Mouse (Mus musculus): ENCODE results near the gene Clec12a. TPM values are rescaled to one million over a fixed set of nuclear protein-coding genes. Genes with fewer than 3 reads are reported as not detected.

The Clec12a gene
- polyA plus RNA-seq, 1 experiment: not detected

GRCm38 (mm10) chr6:129383466-129383865 is 41.0 kb downstream of the Clec12a start:
- Histone ChIP-seq H3K27me3 (ENCODE audit: control insufficient read depth, insufficient read depth, insufficient read length) (no peaks in the 10 kb centered on the region), H3K4me3 (no peak overlapping the region), H3K4me2 (ENCODE audit: low read depth) (no peak overlapping the region), H3K79me2 (ENCODE audit: control insufficient read depth, insufficient read depth) (no peaks in the 10 kb centered on the region), H3ac (ENCODE audit: control insufficient read depth, insufficient read length) (no peak overlapping the region), H3K36me3 (ENCODE audit: control insufficient read depth, insufficient read depth) (no peaks in the 10 kb centered on the region)
- TF ChIP-seq MYOD1 (IDR thresholded peaks at IDR 0.05; ENCODE audit: control insufficient read depth in 1 of 3, insufficient read length in 2 of 3, low read depth in 2 of 3) (peak in 1 of 3 experiments; percentile 12), SRF (IDR thresholded peaks at IDR 0.05; ENCODE audit: control insufficient read depth, insufficient read length, low read depth) (no peak), TCF12 (IDR thresholded peaks at IDR 0.05; ENCODE audit: insufficient read depth, poor library complexity, severe bottlenecking) (no peak), CEBPB (IDR thresholded peaks at IDR 0.05; ENCODE audit: insufficient read depth, poor library complexity, severe bottlenecking) (no peak), USF1 (IDR thresholded peaks at IDR 0.05; ENCODE audit: low read depth) (peak; percentile 73), TCF3 (IDR thresholded peaks at IDR 0.05; ENCODE audit: insufficient read length, low read depth) (no peak), POLR2AphosphoS2 (IDR thresholded peaks at IDR 0.05; ENCODE audit: insufficient read length, low read depth) (no peak), REST (IDR thresholded peaks at IDR 0.05; ENCODE audit: insufficient read depth, insufficient read length) (no peak)

DNA sequence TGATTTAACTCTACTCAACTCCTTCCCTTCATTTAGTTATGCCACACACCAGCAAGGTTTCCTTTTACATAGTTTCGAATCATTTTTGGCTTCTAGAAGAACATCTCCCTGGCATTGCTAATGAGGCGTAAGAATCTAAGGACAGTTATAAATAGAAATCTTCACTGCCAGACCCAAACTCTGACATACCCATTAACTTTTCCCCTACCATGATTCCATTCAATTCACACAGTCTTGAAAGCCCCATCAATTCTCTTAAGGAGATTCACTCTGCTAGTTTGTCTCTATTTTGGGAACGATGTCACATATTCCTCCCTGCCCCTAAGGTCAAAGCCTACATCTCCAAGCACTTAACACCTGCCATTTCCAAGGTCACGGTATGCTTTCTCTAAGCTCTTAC is 42.5 kb downstream of the Clec12a start:
- Histone ChIP-seq H3K4me2 (ENCODE audit: low read depth) (no peak overlapping the region), H3ac (ENCODE audit: control insufficient read depth, insufficient read length) (no peak overlapping the region), H3K27me3 (ENCODE audit: control insufficient read depth, insufficient read depth, insufficient read length) (no peaks in the 10 kb centered on the region), H3K79me2 (ENCODE audit: control insufficient read depth, insufficient read depth) (no peaks in the 10 kb centered on the region), H3K36me3 (ENCODE audit: control insufficient read depth, insufficient read depth) (no peaks in the 10 kb centered on the region), H3K4me3 (no peak overlapping the region)
- no peak for TF ChIP-seq POLR2AphosphoS2 (IDR thresholded peaks at IDR 0.05; ENCODE audit: insufficient read length, low read depth)
- TF ChIP-seq POLR2A (IDR thresholded peaks at IDR 0.05; ENCODE audit: insufficient read length, low read depth): no peak
- no peak for TF ChIP-seq MAX (IDR thresholded peaks at IDR 0.05; ENCODE audit: low read depth)
- no peak for TF ChIP-seq REST (IDR thresholded peaks at IDR 0.05; ENCODE audit: insufficient read depth, insufficient read length)
- no peak for TF ChIP-seq MYOD1 (IDR thresholded peaks at IDR 0.05; ENCODE audit: control insufficient read depth in 1 of 3, insufficient read length in 2 of 3, low read depth in 2 of 3)
- no peak for TF ChIP-seq CEBPB (IDR thresholded peaks at IDR 0.05; ENCODE audit: insufficient read depth, poor library complexity, severe bottlenecking)
- TF ChIP-seq TCF12 (IDR thresholded peaks at IDR 0.05; ENCODE audit: insufficient read depth, poor library complexity, severe bottlenecking): no peak
- no peak for TF ChIP-seq SRF (IDR thresholded peaks at IDR 0.05; ENCODE audit: control insufficient read depth, insufficient read length, low read depth)
- no peak for TF ChIP-seq USF1 (IDR thresholded peaks at IDR 0.05; ENCODE audit: low read depth)
- TF ChIP-seq TCF3 (IDR thresholded peaks at IDR 0.05; ENCODE audit: insufficient read length, low read depth): no peak
- no peak for TF ChIP-seq E2F4 (IDR thresholded peaks at IDR 0.05; ENCODE audit: insufficient read depth)
- TF ChIP-seq MYOG (IDR thresholded peaks at IDR 0.05; ENCODE audit: control insufficient read depth in 1 of 3, insufficient read depth in 1 of 3, insufficient read length in 2 of 3, low read depth in 2 of 3): no peak

- H3K27me3 ChIP-seq (ENCODE audit: control insufficient read depth, insufficient read depth, insufficient read length): no peaks in the 10 kb centered on the region
- H3K4me3 ChIP-seq: no peak within 1 kb of the TSS
- no peaks in the 10 kb centered on the region for H3K79me2 ChIP-seq (ENCODE audit: control insufficient read depth, insufficient read depth)
- no peaks in the 10 kb centered on the region for H3K36me3 ChIP-seq (ENCODE audit: control insufficient read depth, insufficient read depth)
- TF ChIP-seq POLR2A (IDR thresholded peaks at IDR 0.05; ENCODE audit: insufficient read length, low read depth) (no peak), MYOG (IDR thresholded peaks at IDR 0.05; ENCODE audit: control insufficient read depth in 1 of 3, insufficient read depth in 1 of 3, insufficient read length in 2 of 3, low read depth in 2 of 3) (no peak)
- no peak within 1 kb of the TSS for H3K4me2 ChIP-seq (ENCODE audit: low read depth)
- no peak within 1 kb of the TSS for H3ac ChIP-seq (ENCODE audit: control insufficient read depth, insufficient read length)
Measured at GRCm38 (mm10) chr6:129385774-129386173, 43.3 kb downstream of the Clec12a start, which contains the start of gene Clec12b. Gene Clec12b, minus strand, starts transcription at chr6:129385874.

DNA sequence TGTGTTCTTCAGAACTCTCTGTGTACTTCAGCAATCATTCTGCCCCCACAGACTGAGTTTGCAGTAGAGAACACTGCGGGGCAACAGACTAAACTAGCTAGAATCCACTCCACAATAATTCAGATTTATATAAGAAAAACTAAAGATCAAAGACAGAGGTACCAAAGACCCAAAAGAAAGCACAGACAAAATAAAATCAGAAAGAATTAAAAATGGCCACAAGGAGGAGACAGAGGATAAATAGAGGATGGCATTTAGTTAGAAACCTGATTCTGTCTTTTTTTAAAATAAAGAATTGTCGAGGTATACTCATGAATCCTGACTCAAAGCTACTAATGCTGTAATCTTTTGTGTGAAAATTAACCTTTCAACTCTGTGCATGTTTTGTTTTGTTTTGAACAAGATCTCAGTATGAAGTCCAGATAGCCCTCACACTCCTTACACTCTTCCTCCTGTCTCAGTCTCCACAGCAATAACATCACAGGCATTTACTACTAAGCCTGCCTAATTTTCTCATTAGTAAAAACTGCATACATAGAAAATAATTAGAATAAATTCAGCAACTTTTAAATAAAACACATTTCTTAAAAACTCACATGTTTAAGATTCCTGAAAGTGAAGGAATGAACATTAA is 50.7 kb downstream of the Clec12a start:
- Histone ChIP-seq H3ac (ENCODE audit: control insufficient read depth, insufficient read length) (no peak overlapping the region), H3K27me3 (ENCODE audit: control insufficient read depth, insufficient read depth, insufficient read length) (no peaks in the 10 kb centered on the region), H3K36me3 (ENCODE audit: control insufficient read depth, insufficient read depth) (no peaks in the 10 kb centered on the region), H3K4me3 (no peak overlapping the region), H3K4me2 (ENCODE audit: low read depth) (no peak overlapping the region), H3K79me2 (ENCODE audit: control insufficient read depth, insufficient read depth) (no peaks in the 10 kb centered on the region)
- no peak for TF ChIP-seq REST (IDR thresholded peaks at IDR 0.05; ENCODE audit: insufficient read depth, insufficient read length)
- TF ChIP-seq CEBPB (IDR thresholded peaks at IDR 0.05; ENCODE audit: insufficient read depth, poor library complexity, severe bottlenecking): no peak
- TF ChIP-seq USF1 (IDR thresholded peaks at IDR 0.05; ENCODE audit: low read depth): no peak
- no peak for TF ChIP-seq TCF3 (IDR thresholded peaks at IDR 0.05; ENCODE audit: insufficient read length, low read depth)
- no peak for TF ChIP-seq MAX (IDR thresholded peaks at IDR 0.05; ENCODE audit: low read depth)
- TF ChIP-seq SRF (IDR thresholded peaks at IDR 0.05; ENCODE audit: control insufficient read depth, insufficient read length, low read depth): no peak
- TF ChIP-seq POLR2A (IDR thresholded peaks at IDR 0.05; ENCODE audit: insufficient read length, low read depth): no peak
- no peak for TF ChIP-seq TCF12 (IDR thresholded peaks at IDR 0.05; ENCODE audit: insufficient read depth, poor library complexity, severe bottlenecking)
- no peak for TF ChIP-seq E2F4 (IDR thresholded peaks at IDR 0.05; ENCODE audit: insufficient read depth)
- no peak for TF ChIP-seq POLR2AphosphoS2 (IDR thresholded peaks at IDR 0.05; ENCODE audit: insufficient read length, low read depth)
- TF ChIP-seq MYOD1 (IDR thresholded peaks at IDR 0.05; ENCODE audit: control insufficient read depth in 1 of 3, insufficient read length in 2 of 3, low read depth in 2 of 3): no peak
- TF ChIP-seq MYOG (IDR thresholded peaks at IDR 0.05; ENCODE audit: control insufficient read depth in 1 of 3, insufficient read depth in 1 of 3, insufficient read length in 2 of 3, low read depth in 2 of 3): no peak

DNA sequence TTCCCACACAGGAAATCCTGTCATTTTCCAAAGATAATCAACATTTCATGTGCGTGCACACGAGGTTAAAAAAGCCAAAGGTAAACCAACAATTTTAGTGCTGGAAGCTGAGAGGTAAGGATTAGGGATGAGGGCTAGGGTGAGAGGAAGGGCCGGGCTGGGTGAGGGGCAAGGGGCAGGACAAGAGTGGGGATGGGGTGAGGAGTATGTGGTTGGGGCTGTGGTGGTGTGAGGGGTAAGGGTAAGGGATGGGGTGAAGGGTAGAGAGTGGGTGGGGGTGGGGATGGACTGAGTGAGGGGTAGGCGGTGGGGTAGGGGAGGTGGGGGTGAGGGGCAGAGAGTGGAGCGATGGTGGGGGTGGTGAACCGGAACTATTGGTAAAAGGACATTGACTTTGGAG is 51.2 kb downstream of the Clec12a start:
- no peaks in the 10 kb centered on the region for H3K27me3 ChIP-seq (ENCODE audit: control insufficient read depth, insufficient read depth, insufficient read length)
- TF ChIP-seq POLR2AphosphoS2 (IDR thresholded peaks at IDR 0.05; ENCODE audit: insufficient read length, low read depth): no peak
- no peak for TF ChIP-seq TCF12 (IDR thresholded peaks at IDR 0.05; ENCODE audit: insufficient read depth, poor library complexity, severe bottlenecking)
- TF ChIP-seq REST (IDR thresholded peaks at IDR 0.05; ENCODE audit: insufficient read depth, insufficient read length): no peak
- TF ChIP-seq TCF3 (IDR thresholded peaks at IDR 0.05; ENCODE audit: insufficient read length, low read depth): no peak
- TF ChIP-seq MAX (IDR thresholded peaks at IDR 0.05; ENCODE audit: low read depth): no peak
- TF ChIP-seq USF1 (IDR thresholded peaks at IDR 0.05; ENCODE audit: low read depth): no peak
- no peak for TF ChIP-seq POLR2A (IDR thresholded peaks at IDR 0.05; ENCODE audit: insufficient read length, low read depth)
- no peak for TF ChIP-seq MYOD1 (IDR thresholded peaks at IDR 0.05; ENCODE audit: control insufficient read depth in 1 of 3, insufficient read length in 2 of 3, low read depth in 2 of 3)
- TF ChIP-seq SRF (IDR thresholded peaks at IDR 0.05; ENCODE audit: control insufficient read depth, insufficient read length, low read depth): no peak
- no peak for TF ChIP-seq MYOG (IDR thresholded peaks at IDR 0.05; ENCODE audit: control insufficient read depth in 1 of 3, insufficient read depth in 1 of 3, insufficient read length in 2 of 3, low read depth in 2 of 3)
- no peak for TF ChIP-seq CEBPB (IDR thresholded peaks at IDR 0.05; ENCODE audit: insufficient read depth, poor library complexity, severe bottlenecking)
- no peak for TF ChIP-seq E2F4 (IDR thresholded peaks at IDR 0.05; ENCODE audit: insufficient read depth)
- no peak overlapping the region for H3K4me3 ChIP-seq
- H3K36me3 ChIP-seq (ENCODE audit: control insufficient read depth, insufficient read depth): no peaks in the 10 kb centered on the region
- no peak overlapping the region for H3K4me2 ChIP-seq (ENCODE audit: low read depth)
- no peaks in the 10 kb centered on the region for H3K79me2 ChIP-seq (ENCODE audit: control insufficient read depth, insufficient read depth)
- H3ac ChIP-seq (ENCODE audit: control insufficient read depth, insufficient read length): no peak overlapping the region

Measured in myocyte (in vitro differentiated cells).